Mouse (Mus musculus): ENCODE measurements around the gene Selenov.

Selenov gene

DNA sequence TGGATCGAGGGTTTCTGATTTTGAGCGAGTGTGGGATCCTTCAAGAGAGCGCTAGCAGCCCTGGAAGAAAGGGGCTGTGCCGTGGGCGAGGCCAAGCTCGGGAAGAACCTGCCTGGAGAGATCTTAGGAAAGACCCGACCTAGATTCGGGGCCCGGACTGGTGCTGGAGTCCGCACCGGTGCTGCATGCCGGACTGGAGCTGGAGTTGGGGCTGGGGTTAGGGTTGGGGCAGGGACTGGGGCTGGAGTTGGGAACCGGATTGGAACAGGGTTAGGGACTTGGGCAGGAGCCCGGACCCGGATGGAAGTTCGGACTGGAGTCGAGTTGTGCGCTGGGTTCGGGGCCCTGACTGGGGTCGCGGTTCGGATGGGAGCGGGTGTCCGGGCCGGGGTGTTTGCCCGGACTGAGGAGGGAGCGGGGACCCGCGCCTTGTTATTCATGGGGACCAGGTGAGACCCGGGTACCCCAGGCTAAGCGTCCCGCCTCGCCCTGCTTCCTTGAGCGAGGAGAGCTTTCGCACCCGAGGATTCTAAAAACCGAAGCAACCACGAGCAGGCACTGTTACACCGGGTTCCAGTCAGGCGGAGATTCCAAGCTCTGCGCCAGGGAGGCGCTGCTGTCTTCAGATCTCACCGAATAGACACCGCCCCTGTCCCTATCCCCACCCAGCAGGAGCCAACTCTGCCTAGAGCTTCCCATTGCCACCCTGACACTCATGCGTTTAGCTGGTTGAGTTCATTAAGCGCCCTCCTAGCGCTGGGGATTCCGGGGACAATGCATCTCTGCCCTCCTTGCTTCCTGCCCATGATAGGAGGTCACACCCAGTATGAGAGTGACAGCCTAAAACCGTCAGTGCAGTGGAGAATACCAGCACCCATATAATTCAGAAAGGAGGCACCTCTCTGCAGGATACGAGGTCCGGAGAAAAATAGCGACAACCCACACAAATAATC, at the start of gene Selenov:
Gene Selenov (minus strand): TSS at position 549 of the 953 bp plus-strand sequence.
- no peak for DNase-seq (ENCODE audit: low spot score)

DNA sequence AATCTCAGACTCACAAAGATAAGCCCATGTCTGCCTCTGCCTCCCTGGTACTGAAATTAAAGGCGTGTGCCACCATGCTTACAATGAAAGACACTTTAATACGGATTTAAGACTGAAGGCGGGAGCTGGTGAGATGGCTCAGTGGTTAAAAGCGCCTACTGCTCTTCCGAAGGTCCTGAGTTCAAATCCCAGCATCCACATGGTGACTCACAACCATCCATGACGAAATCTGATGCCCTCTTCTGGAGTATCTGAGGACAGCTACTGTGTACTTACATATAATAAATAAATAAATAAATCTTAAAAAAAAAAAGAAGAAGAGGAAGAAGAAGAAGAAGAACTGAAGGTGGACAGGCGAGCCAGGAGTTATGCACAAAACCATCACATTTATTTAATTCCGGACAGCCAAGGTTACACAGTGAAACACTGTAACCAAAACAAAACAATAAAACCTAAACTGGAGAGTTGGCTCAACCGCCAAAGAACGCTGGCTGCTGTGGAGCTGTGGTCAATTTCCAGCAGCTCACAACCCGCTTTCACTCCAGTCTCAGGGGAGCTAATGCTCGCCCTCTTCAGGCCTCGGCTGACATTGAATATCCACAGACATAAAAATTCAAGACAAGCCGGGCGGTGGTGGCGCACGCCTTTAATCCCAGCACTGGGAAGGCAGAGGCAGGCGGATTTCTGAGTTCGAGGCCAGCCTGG, 48.4 kb upstream of the Selenov start:
- peak; percentile 75 for DNase-seq (ENCODE audit: low spot score)

DNA sequence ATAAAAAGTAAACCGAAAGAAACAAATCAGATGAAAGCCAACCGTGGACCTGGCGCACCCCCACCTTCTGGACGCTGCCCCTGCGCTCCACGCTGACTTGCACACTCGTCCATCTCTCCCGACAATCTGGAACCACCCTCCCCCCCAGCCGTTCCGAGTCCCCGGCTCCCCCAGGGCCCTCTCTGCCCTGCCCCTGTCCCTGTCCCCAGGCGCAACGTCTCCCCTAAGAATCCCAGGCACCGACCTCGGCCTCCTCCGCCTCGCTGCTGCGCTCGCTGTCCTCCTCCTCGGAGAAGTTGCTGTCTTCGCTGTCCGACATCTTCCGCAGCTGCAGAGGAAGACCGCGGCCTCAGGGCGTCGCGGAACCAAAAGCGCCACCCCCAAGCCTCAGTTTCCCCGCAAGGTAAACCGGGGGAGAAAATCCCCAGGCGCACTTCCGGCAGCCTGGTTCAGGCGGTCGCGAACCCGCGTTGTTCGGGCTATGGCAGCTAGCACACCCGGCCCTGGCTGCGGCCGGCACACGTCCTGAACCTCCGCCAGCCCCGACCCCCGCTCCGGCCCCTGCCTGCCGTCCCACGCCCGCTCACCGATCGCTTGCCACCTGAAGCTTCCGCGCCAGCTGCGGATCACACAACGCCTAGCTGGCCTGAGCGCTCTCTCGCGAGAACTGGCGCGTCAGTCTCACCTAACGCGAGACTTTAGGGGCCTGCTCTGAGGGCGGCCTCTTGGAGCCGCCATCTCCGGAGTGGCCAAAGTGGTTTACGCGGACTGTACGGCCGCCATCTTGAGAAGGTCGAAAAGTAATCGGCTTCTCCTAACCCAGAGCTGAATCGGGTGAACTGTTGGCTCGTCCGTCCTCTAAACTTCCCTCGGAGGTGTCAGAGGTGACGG, 47.4 kb upstream of the Selenov start, which contains the start of gene Supt5:
Gene Supt5 (minus strand): TSS at position 639 of the 891 bp plus-strand sequence.
- peak; percentile 99 for DNase-seq (ENCODE audit: low spot score)

DNA sequence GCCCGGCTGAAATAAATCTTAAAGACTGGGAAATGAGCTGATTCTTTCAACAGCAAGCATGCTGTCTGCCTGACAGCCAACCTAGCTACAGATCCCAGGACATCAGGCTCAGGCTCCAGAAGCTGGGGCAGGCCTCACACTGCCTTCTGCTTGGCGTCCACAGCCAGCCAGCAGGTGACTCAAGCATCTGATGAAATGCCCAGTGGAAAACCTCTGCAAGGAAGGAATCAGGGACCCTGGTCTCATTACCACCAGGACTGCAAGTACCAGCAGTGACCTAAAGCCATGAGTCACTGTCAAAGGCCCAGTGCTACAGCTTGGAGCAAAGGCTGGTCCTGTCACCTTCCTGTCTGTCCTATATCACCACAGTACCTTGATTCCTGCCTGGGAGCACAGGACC, 44.5 kb upstream of the Selenov start:
- no peak for DNase-seq (ENCODE audit: low spot score)

DNA sequence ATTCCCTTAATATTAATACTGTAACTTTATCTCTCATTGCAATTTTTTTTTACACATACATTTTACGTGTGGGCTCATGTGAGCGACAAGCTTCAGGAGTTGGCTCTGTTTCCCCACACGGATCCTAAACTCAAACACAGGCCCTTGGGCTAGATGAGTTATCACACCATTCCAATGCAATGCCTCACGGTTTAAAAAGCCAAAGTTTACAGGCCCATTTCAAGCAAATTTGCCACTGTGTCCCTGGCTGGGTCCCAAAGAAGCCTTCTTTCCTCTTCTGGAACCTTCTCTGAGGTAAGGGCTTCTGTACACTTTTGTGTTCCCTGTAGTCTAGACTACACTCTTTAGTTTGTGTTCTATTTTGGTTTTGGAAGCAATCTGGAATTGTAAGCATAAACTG, 43.5 kb upstream of the Selenov start:
- DNase-seq (ENCODE audit: low spot score): no peak

DNA sequence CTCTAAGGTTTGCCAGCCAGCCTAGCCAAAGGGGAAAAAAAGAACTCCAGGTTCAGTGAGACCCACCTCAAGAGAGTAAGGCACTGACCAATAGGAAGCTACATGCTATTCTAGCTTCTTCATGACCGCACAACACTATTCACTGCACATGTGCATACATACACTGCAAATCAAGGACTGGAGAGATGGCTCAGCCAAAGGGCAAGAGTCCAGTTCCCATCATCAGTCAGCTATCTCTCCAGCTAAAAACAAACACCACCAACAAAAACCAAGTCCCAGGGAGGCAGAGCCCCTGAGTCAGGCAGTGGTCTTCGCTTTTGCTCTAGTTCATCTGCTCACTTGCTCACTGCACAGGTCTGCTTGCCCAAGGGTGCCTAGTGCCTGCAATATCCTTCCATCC, 37.3 kb upstream of the Selenov start:
- DNase-seq (ENCODE audit: low spot score): no peak

DNA sequence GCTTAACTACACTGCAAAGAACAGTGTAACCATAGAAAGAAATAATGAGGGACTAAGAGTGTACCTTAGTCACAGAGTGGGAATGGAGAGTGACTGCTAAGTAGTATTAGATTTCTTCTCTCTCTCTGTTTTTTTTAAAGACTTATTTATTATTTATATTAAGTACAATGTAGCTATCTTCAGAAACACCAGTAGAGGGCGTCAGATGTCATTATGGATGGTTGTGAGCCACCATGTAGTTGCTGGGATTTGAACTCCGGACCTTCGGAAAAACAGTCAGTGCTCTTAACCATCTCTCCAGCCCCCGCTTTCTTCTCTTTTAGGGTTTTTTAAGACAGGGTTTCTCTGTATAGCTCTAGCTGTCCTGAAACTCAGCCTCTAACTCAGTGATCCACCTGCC, 35.5 kb upstream of the Selenov start:
- DNase-seq (ENCODE audit: low spot score): no peak

DNA sequence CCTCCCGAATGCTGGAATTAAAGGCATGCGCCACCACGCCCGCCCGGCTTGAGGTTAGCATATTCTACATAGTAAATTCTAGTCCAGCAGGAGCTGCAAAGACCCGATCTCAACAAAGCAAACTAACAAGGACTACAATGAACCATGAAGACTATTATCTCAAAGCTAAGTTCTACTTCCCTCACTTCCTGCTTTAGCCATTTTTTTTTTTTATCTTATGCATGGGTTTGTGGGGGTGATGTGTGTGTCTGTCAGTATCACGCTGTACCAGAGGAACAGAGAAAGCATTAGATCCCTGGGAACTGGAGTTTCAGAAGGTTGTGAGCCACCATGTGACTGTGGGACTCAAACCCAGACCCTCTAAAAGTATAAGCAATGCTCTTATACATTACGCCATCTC, 34.3 kb upstream of the Selenov start:
- no peak for DNase-seq (ENCODE audit: low spot score)

DNA sequence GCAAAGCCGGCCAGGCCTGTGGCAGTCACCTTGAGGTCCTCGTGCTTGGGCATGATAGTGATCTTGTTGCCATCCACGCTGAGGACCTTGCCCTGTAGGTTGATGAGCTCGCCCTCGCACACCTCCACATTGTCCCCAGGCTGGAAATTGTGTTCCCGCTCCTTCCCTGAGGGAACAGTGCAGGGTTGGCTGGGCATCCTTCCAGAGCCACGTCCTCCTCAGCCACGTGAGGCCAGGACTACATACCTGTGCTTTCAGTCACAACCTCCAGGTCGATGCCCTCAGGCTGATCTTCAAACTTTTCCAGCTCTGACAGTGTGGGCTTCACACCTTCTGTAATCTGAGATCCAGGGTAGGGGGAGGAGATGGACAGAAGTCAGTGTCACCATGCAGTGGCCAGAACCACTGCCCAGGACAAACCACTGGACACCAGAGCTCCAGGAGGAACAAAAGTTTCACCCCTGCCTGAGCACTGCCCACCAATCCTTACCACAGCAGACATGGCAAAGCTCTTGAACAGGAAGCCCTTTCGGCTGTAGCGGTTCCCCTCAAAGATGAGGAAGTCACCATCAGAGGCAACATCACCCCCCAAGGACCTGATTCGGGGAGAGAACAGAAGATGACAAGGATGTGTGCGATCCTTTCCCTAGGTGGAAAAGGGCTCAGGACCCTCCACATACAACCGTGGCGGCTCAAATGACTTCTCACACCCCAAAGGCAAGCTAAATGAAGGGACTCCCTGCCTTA, 31.2 kb upstream of the Selenov start:
- DNase-seq (ENCODE audit: low spot score): no peak

DNA sequence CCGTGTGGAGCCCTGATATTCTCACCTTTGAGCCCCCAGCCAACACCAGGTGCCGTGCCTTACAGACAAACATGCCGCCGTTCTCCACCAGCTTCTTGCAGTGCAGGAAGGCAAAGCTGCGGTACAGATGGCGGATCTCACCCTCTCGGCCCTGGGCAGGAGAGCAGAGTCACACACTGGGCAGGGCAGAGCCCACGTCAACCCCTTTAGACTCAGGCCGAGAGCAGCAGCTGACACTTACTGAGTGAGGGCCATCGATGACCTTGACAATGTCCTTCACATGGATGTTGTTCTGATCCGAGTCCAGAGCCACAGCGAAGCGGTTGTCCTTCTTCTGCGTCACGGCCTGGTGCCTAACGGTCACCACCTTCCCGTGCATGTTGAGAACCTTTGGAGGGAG, 27.7 kb upstream of the Selenov start:
- DNase-seq (ENCODE audit: low spot score): no peak

DNA sequence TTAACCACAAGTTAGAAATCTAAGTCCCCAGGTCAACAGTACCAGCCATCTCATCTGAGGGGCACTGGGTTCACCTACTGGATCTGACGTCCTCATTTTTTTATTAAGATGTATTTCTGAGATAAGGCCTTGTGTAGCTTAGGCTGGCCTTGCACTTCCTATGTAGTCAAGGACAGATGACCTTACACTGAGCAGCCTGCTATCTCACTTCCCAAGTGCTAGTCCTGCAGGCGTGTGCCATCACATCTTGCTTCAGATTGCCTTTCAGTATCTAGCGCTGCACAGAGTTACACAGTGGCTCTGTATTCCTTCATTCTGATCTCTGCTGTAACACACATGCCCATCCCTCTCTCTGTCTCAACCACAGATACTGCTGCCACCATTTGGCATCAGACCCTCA, 27.1 kb upstream of the Selenov start:
- no peak for DNase-seq (ENCODE audit: low spot score)

DNA sequence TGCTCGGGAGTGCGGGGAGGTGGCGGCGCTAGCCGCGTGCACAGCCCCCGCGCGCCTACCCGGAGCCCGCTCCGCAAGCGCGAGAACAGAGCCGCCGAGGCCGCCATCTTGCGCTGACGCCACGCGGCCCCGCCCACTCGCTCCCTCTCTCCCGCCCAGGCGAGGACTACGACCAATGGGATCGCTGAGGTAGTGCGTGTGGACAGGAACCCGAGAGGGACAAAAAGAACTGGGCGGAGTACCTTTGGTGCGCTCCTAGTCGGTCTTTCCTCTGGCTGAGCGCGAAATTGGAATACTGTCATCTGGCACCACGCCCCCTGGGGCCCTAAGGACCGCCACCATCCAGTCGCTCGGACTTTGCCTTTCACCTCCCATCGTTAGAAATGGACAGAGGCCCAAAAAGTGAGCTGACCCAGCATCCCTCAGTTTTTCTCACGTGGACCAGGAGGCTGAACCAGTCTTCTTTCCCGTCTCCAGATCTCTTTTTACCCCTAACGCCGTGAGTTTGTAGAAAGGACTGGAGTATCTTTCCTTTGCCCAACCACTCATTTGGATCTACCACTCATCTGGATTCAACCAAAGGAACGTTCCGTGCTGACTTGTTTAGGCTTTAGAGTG, 21.0 kb upstream of the Selenov start, which contains the start of gene Timm50:
Gene Timm50 (minus strand): TSS at position 147 of the 618 bp plus-strand sequence.
- peak; percentile 98 for DNase-seq (ENCODE audit: low spot score)

DNA sequence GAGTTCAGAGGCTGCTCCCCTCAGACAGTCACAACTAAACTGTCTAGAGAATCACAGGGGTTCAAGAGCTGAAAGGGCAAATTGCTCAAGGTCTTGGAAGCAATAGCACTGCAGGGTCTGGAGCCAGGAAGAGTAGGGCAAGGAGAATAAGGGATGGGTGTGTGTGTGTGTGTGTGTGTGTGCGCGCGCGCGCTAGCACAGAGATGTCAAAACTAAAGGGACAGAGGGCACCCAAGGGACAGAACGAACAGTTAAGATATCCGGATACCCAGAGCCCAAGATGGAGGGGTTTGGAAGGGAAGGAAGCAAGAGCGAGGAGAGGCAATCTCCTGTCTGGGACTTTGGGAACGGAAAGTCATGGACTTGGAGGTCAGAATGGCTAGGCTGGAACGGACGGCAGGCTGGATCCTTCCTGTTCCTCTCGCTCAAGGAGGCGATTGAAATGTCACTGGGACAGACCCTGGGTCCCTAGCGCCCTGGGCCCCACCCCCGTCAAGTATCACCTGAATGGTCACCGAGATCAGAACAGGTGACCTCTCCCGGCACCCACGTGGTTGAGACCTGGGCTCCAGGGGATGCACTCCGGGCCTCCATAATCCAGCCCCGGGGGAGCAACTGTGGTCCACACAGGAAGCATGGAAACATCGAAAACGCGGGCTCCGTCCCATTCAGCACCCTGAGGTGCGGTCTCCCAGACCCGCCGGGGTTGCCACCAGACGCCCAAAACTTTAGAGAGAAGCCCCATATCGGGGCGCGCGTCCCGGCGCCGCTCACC, 20.4 kb upstream of the Selenov start:
- peak; percentile 4 for DNase-seq (ENCODE audit: low spot score)

DNA sequence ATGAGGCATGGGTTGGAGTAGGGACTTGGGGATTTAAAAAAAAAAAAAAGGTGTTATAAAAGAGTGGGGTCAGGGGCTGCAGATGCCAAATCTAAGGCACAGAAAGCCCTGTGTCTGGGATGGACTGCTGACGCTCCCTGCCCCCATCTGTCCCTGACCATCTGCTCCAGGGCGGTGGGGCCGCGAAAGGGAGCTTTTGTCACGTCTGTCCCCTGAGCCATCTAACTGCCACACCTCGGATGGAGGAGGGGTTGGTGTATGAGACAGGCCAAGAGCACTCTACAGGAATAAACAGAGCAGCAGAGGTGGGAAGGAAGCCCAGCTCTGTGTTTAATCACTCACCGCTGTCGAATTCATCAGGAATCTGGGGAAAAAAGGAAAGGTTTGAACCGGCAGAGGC, 18.8 kb upstream of the Selenov start:
- DNase-seq (ENCODE audit: low spot score): no peak

DNA sequence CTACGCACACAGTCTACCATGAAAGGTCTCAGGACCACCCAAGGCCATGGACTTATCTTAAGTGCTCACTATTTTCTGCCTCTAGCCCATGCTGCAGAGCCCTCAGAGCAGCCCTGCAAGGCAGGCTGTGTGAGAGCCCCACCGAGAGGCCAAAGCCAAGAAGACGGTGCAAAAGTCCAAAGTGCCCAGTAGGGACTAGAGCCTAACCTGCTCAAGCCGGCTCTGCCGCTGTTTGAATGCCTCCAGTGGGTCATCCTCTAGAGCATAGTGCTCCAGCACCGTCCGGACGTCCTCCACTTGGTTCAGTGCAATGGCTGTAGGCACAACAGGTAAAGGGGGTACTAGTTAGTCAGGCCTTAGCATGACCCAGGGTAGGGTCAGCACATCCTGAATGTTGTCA, 15.2 kb upstream of the Selenov start:
- DNase-seq (ENCODE audit: low spot score): no peak

DNA sequence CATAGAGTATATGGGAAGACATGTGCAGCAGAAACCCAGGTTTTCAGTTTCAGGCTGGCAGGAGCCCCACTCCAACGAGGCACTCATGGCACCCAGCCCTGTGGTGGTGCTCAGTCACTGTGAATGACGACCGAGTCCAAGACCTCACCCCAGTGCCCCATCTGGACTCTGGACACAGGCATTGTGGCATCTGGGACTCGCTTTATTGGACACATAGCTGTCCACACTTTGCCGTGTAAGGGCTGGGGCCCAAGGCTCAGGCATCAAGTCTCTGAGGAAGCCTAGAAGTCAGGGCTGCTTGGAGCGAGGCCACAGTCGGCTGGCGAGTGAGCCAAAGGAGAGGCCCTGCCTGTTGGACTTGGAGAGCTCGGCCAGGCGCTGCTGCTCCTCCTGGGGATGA, 14.7 kb upstream of the Selenov start:
- no peak for DNase-seq (ENCODE audit: low spot score)

DNA sequence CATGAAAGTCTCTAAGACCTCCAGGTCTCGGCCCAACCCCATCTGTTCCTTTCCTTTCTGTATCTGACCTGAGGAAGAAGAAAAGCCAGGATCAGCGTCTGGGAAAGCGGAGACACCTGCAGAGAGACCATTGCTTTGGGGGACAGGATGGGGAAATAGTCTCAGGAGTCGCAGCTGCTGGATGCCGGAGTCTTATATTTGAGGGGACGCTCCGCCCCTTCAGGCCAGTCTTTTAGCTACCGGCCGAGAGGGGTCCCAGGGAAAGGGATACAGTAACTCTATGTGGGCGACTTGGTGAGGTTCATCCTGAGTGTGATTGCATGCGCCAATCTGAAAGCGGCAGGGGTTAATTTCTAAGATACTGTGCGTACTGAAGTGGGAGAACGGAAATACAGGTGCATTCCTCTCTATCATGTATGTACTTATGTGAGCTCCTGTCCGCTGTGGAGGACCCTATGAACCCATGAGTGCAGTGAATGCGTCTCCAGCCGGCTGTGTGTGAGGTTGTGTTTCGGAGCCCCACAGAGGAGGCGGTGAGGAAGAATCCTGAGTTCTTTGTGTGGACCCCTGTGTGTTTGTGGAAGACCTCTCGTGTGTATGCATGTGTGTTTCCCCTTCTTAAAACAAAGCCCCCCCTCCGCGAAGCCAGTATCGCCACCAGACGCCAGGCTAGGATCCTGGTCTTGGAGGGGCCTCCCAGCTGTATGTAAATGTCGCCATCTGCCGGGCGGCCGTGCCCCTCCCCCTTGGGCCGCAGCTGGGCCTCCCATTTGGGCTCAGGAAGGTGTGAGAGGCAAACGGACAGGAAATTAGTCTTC, 10.8 kb upstream of the Selenov start, which contains the start of gene Dll3:
Gene Dll3 (minus strand): TSS at position 623 of the 818 bp plus-strand sequence.
- DNase-seq (ENCODE audit: low spot score): peak; percentile 32

DNA sequence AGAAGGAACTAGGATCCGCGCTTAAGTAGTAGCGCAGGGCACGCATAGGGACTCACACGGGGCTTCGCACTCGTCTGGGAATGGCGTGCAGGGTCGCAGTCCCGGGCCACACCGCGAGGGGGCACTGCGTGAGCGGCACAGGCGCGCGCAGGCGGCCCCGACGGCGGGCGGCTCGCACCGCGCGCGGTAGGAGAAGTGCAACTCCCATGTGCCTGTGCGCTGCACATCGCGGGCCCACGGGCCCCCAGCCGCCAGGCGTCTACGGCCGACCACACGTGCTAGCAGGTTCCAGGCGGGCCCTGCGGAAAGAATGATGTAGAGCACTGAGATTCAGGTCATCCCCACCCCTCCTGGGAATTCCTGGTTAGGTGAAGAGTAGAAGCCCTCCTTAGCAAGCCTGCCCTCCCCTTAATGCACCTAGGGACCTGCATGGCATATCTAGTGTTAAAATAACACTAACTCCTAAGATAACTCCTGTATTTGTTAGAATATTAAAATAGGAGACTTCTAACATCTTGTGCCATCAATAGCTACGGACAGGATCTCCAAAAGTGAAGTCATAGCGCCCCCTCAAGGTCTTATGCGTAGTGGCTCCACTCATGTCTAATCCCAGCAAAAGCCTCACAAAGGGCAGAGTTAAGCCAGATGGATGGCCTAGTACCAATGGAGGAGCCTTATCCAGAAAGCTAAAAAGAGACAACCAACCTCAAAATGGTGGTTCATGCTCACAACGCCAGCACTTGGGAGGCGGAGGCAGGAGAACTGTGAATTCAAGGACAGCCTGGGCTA, 8.0 kb upstream of the Selenov start:
- DNase-seq (ENCODE audit: low spot score): peak; percentile 39

Measured in lung, postnatal 25 days (tissue).